Mouse (Mus musculus) MEL (cell line): ENCODE data around the gene Akr1a1. TPM values are rescaled to one million over a fixed set of nuclear protein-coding genes. Genes with fewer than 3 reads are reported as not detected.

ENCODE experiments used
- DNase-seq: peaks from one replicate; pipeline ENCODE4 v3.0.0; 2011; ENCODE audit warnings: low read depth, low spot score
- H3K27ac ChIP-seq: 2 replicates; pipeline ENCODE4 v1.5.1; 2012; ENCODE audit warnings: low read depth, mild to moderate bottlenecking, control low read depth, low read length, moderate library complexity; ENCODE audit not compliant: control insufficient read depth
- H3K27me3 ChIP-seq, 2 experiments: fragments of 150-350 bp in 1 of 2; sonication (generic) in 1 of 2; 2 replicates each; pipeline ENCODE4 v1.6.1; 2012; ENCODE audit warnings: low read length in 2 of 2, mild to moderate bottlenecking in 2 of 2, improper control_type of control experiment in 1 of 2, moderate library complexity in 1 of 2; ENCODE audit not compliant: insufficient read depth in 2 of 2, control insufficient read depth in 1 of 2
- H3K36me3 ChIP-seq, 2 experiments: 2 replicates each; pipeline ENCODE4 v1.6.1; 2012 to 2014; ENCODE audit warnings: low read length in 2 of 2, improper control_type of control experiment in 1 of 2, inconsistent platforms in 1 of 2, mild to moderate bottlenecking in 1 of 2; ENCODE audit not compliant: insufficient read depth in 2 of 2, control insufficient read depth in 1 of 2
- H3K4me1 ChIP-seq, 2 experiments: fragments of 150-350 bp in 1 of 2; sonication (generic) in 1 of 2; 2 replicates each; pipeline ENCODE4 v1.6.1; 2012; ENCODE audit warnings: low read length in 2 of 2, improper control_type of control experiment in 1 of 2, mild to moderate bottlenecking in 1 of 2; ENCODE audit not compliant: insufficient read depth in 2 of 2, control insufficient read depth in 1 of 2
- H3K4me3 ChIP-seq, 2 experiments: fragments of 150-350 bp in 1 of 2; sonication (generic) in 1 of 2; 2 replicates each; pipeline ENCODE4 v1.5.1; 2012; ENCODE audit warnings: low read depth in 2 of 2, low read length in 2 of 2, mild to moderate bottlenecking in 2 of 2, moderate library complexity in 2 of 2, control low read depth in 1 of 2, improper control_type of control experiment in 1 of 2; ENCODE audit not compliant: control insufficient read depth in 1 of 2, insufficient read depth in 1 of 2
- H3K79me2 ChIP-seq: 2 replicates; pipeline ENCODE4 v1.6.1; 2012; ENCODE audit warnings: mild to moderate bottlenecking, low read length, moderate library complexity; ENCODE audit not compliant: control insufficient read depth, poor library complexity, insufficient read depth
- H3K9ac ChIP-seq: 2 replicates; pipeline ENCODE4 v1.6.1; 2012; ENCODE audit warnings: low read depth, mild to moderate bottlenecking, control low read depth, low read length, moderate library complexity; ENCODE audit not compliant: control insufficient read depth, poor library complexity, severe bottlenecking
- H3K9me3 ChIP-seq: fragments of 150-350 bp; sonication (generic); replicated peaks from 2 replicates; pipeline ENCODE4 v1.6.1; 2012; ENCODE audit warnings: mild to moderate bottlenecking, low read length, improper control_type of control experiment, moderate library complexity; ENCODE audit not compliant: insufficient read depth
- CHD1 ChIP-seq: IDR thresholded peaks from 2 replicates; pipeline ENCODE4 v1.6.1; 2012; ENCODE audit warnings: low read depth, mild to moderate bottlenecking, inconsistent platforms, low read length, improper control_type of control experiment
- CTCF ChIP-seq, 3 experiments: IDR thresholded peaks in 2 of 3; conservative IDR thresholded peaks in 1 of 3; 2 replicates each; pipeline ENCODE4 v1.5.1; 2011 to 2012; ENCODE audit warnings: low read length in 3 of 3, low read depth in 2 of 3, mild to moderate bottlenecking in 2 of 3, improper control_type of control experiment in 1 of 3, inconsistent platforms in 1 of 3, mixed read lengths in 1 of 3, moderate library complexity in 1 of 3; ENCODE audit not compliant: control insufficient read depth in 1 of 3, insufficient read depth in 1 of 3, poor library complexity in 1 of 3, severe bottlenecking in 1 of 3
- ELF1 ChIP-seq: IDR thresholded peaks from 2 replicates; pipeline ENCODE4 v1.6.1; 2014; ENCODE audit warnings: low read depth, mild to moderate bottlenecking, inconsistent platforms, low read length, improper control_type of control experiment, moderate library complexity
- MAFK ChIP-seq: IDR thresholded peaks from 2 replicates; pipeline ENCODE4 v1.6.1; 2011; ENCODE audit warnings: low read depth, mild to moderate bottlenecking, low read length, improper control_type of control experiment, borderline replicate concordance
- MAZ ChIP-seq: IDR thresholded peaks from 2 replicates; pipeline ENCODE4 v1.6.1; 2012; ENCODE audit warnings: low read depth, mild to moderate bottlenecking, inconsistent platforms, low read length, improper control_type of control experiment
- MXI1 ChIP-seq: IDR thresholded peaks from 2 replicates; pipeline ENCODE4 v1.6.1; 2011; ENCODE audit warnings: mild to moderate bottlenecking, low read depth, low read length, improper control_type of control experiment
- MYC ChIP-seq: IDR thresholded peaks from 2 replicates; pipeline ENCODE4 v1.6.1; 2011; ENCODE audit warnings: low read depth, mild to moderate bottlenecking, low read length, improper control_type of control experiment, moderate library complexity
- NELFE ChIP-seq: IDR thresholded peaks from 2 replicates; pipeline ENCODE4 v1.6.1; 2011; ENCODE audit warnings: low read depth, low read length, improper control_type of control experiment
- RAD21 ChIP-seq: IDR thresholded peaks from 2 replicates; pipeline ENCODE4 v1.6.1; 2011; ENCODE audit warnings: mild to moderate bottlenecking, low read depth, low read length, improper control_type of control experiment
- SIN3A ChIP-seq: IDR thresholded peaks from 2 replicates; pipeline ENCODE4 v1.6.1; 2012; ENCODE audit warnings: low read length, improper control_type of control experiment, inconsistent platforms
- SMC3 ChIP-seq: IDR thresholded peaks from 2 replicates; pipeline ENCODE4 v1.6.1; 2011; ENCODE audit warnings: low read depth, low read length, improper control_type of control experiment
- TAL1 ChIP-seq: IDR thresholded peaks from 2 replicates; pipeline ENCODE4 v1.6.1; 2012; ENCODE audit warnings: mild to moderate bottlenecking, inconsistent platforms, low read length, moderate library complexity, mixed read lengths
- ZKSCAN1 ChIP-seq: IDR thresholded peaks from 2 replicates; pipeline ENCODE4 v1.6.1; 2012; ENCODE audit warnings: low read depth, mild to moderate bottlenecking, inconsistent platforms, low read length, improper control_type of control experiment, moderate library complexity
- polyA plus RNA-seq, 2 experiments: library from polyadenylated mRNA; stranded (reverse) in 1 of 2; unstranded in 1 of 2; fragments of >175 nt in 1 of 2; fragments of >200 nt in 1 of 2; gene quantifications; 2 replicates each; pipeline versions ENCODE4 v1.2.1 to v1.2.4; 2012; ENCODE audit warnings: low replicate concordance in 2 of 2, low read depth in 1 of 2; ENCODE audit not compliant: insufficient read length in 2 of 2, insufficient read depth in 1 of 2, missing spikeins in 1 of 2
- total RNA-seq: library from RNA; depleted of rRNA; stranded (reverse); fragments of 300-350 nt; gene quantifications from 2 replicates; pipeline ENCODE4 v1.2.3, GENCODE M21; 2012

The Akr1a1 gene
- total and polyA plus RNA-seq, 3 experiments: 258 to 358 TPM; not detected in 1

- Histone ChIP-seq H3K9ac (no peak overlapping the region), H3K9me3 (no peaks in the 10 kb centered on the region), H3K36me3 (peaks cover 24 to 35% of the 10 kb centered on the region in 2 experiments), H3K79me2 (peaks cover 43% of the 10 kb centered on the region), H3K4me3 (no peak overlapping the region), H3K27ac (no peak overlapping the region), H3K4me1 (peaks cover 2 to 11% of the 10 kb centered on the region in 2 experiments; a peak in 2 of 4 replicates), H3K27me3 (no peaks in the 10 kb centered on the region)
- DNase-seq: no peak
- no peak for TF ChIP-seq NELFE
- no peak for TF ChIP-seq CHD1
- no peak for TF ChIP-seq MAFK
- TF ChIP-seq MXI1: no peak
- no peak for TF ChIP-seq TAL1
- TF ChIP-seq ZKSCAN1: no peak
These were observed 5.9 kb downstream of the Akr1a1 start for GRCm38 (mm10) chr4:116645624-116646023.

GRCm38 (mm10) chr4:116644326-116644725 is 7.2 kb downstream of the Akr1a1 start:
- Histone ChIP-seq H3K4me1 (peaks cover under 1 to 2% of the 10 kb centered on the region in 2 experiments; a peak in 1 of 4 replicates), H3K4me3 (no peak overlapping the region), H3K36me3 (peaks cover 12 to 39% of the 10 kb centered on the region in 2 experiments), H3K9ac (no peak overlapping the region), H3K79me2 (peaks cover 31% of the 10 kb centered on the region), H3K27me3 (no peaks in the 10 kb centered on the region), H3K27ac (no peak overlapping the region), H3K9me3 (no peaks in the 10 kb centered on the region)
- DNase-seq: peak; percentile 62
- TF ChIP-seq NELFE: no peak
- peak; percentile 30 for TF ChIP-seq RAD21
- TF ChIP-seq SMC3: peak; percentile 30
- no peak for TF ChIP-seq MAFK
- peak; percentile 25 to 46 (median 37); a peak in 4 of 6 replicates for TF ChIP-seq CTCF (IDR thresholded peaks at IDR 0.05 in 2 of 3, conservative IDR thresholded peaks at IDR 0.05 in 1 of 3; ENCODE audit: control insufficient read depth in 1 of 3, insufficient read depth in 1 of 3, low read depth in 2 of 3, low read length in 3 of 3, poor library complexity in 1 of 3, severe bottlenecking in 1 of 3)
- TF ChIP-seq SIN3A: no peak

- H3K27me3 ChIP-seq: no peaks in the 10 kb centered on the region
- TF ChIP-seq MAZ (no peak), CTCF (IDR thresholded peaks at IDR 0.05 in 2 of 3, conservative IDR thresholded peaks at IDR 0.05 in 1 of 3; ENCODE audit: control insufficient read depth in 1 of 3, insufficient read depth in 1 of 3, low read depth in 2 of 3, low read length in 3 of 3, poor library complexity in 1 of 3, severe bottlenecking in 1 of 3) (peak in 2 of 3 experiments; percentile 9 to 44; a peak in 3 of 6 replicates), SMC3 (peak; percentile 13; the same call in 1 of the 2 replicates), MYC (0 out of 2 replicates have a peak, but pooled peaks have one; percentile 43), ELF1 (no peak), NELFE (no peak)
- TF ChIP-seq, all 39 proteins: peak for 3
- peaks cover 0 to 41% of the 10 kb centered on the region in 2 experiments; a peak in 2 of 4 replicates for H3K36me3 ChIP-seq
- no peaks in the 10 kb centered on the region for H3K4me1 ChIP-seq
- H3K9ac ChIP-seq: no peak overlapping the region
- no peak overlapping the region for H3K4me3 ChIP-seq
- H3K9me3 ChIP-seq: no peaks in the 10 kb centered on the region
- no peak overlapping the region for H3K27ac ChIP-seq
- peaks cover 14% of the 10 kb centered on the region for H3K79me2 ChIP-seq
- DNase-seq: peak; percentile 34
These were observed 9.4 kb downstream of the Akr1a1 start for GRCm38 (mm10) chr4:116642071-116642470.
